Mouse (Mus musculus): ENCODE measurements around the gene 4931423N10Rik.
"Not testable (repeated sequence)": the region's sequence is repeated elsewhere in the genome, so short reads cannot be mapped to it uniquely, and the experiment has no call there.

4931423N10Rik gene

DNA sequence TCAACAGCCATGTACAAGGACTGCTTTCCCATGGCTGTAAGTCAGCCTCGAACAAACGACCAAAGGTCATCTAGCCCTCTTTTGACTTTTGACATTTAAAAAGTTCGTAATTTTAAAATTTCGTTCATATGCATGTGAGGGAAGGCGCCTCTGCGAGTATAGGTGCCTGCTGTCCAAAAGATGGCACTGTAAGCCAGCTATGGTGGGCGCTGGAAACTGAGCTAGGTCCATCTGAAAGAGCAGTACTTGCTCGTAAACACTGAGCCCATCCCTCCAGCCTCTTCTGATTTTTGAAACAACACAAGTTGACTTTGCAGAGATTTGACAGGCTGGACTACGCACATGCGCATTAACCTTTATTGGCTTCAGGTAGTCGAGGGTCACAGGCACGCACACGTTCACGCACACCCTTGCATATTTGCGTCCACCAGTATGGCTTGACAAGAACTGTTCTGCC lies at the start of gene 4931423N10Rik:
Gene 4931423N10Rik, plus strand, starts transcription at position 407 of the 457 bp plus-strand sequence.
- no peak for ATAC-seq (ENCODE audit: insufficient number of reproducible peaks, low FRiP score, low TSS enrichment)

DNA sequence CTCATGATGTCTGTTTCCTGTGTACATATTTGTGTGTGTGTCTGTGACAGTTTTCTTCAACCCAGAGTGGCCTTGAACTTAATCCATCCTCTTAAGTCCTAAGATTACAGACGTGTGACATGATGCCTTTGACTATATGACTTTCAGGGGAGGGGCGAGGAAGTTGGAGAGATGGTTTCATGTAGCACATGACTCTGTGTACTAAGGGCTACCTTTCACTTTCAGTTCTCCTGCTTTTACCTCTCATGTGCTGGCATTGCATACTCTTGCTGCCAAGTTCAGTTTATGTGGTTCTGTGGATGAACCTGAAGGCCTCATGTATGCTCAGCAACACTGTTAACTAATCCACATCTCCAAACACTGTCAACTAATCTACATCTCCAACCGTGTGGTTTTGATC lies 35.0 kb upstream of the 4931423N10Rik start:
- no peak for ATAC-seq (ENCODE audit: insufficient number of reproducible peaks, low FRiP score, low TSS enrichment)

GRCm38 (mm10) chr2:23194366-23194765 lies 12.9 kb upstream of the 4931423N10Rik start:
- no peak for ATAC-seq (ENCODE audit: insufficient number of reproducible peaks, low FRiP score, low TSS enrichment)

GRCm38 (mm10) chr2:23201034-23201433 lies 6.2 kb upstream of the 4931423N10Rik start:
- ATAC-seq (ENCODE audit: insufficient number of reproducible peaks, low FRiP score, low TSS enrichment): no peak

GRCm38 (mm10) chr2:23202900-23203670 lies 4.2 kb upstream of the 4931423N10Rik start:
- no peak for ATAC-seq (ENCODE audit: insufficient number of reproducible peaks, low FRiP score, low TSS enrichment)

- ATAC-seq (ENCODE audit: insufficient number of reproducible peaks, low FRiP score, low TSS enrichment): no peak
Observed at GRCm38 (mm10) chr2:23213661-23214060, 6.4 kb downstream of the 4931423N10Rik start.

DNA sequence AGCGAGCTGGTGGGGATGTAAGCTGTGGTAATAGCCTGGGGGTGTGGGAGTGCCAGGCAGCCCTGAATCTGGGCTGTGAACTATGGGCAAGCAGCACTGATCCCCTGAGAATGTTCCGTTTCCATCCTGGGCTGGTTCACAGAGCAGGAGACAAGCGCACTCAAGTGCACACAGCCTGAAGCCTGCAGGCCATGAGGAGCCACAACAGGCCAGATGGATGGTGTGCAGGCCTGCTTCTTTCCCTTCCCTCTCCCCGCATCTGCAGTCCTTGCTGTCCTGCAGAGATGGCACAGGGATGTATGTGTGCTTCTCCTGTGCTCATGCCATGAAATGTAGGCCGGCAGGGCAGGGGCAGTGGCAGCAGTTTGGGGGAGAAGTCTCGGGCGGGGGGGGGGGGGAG lies 17.9 kb downstream of the 4931423N10Rik start:
- no peak for ATAC-seq (ENCODE audit: insufficient number of reproducible peaks, low FRiP score, low TSS enrichment)

GRCm38 (mm10) chr2:23228463-23228862 lies 21.2 kb downstream of the 4931423N10Rik start:
- no peak for ATAC-seq (ENCODE audit: insufficient number of reproducible peaks, low FRiP score, low TSS enrichment)

- no peak for ATAC-seq (ENCODE audit: insufficient number of reproducible peaks, low FRiP score, low TSS enrichment)
Observed at GRCm38 (mm10) chr2:23234065-23234773, 26.9 kb downstream of the 4931423N10Rik start.

DNA sequence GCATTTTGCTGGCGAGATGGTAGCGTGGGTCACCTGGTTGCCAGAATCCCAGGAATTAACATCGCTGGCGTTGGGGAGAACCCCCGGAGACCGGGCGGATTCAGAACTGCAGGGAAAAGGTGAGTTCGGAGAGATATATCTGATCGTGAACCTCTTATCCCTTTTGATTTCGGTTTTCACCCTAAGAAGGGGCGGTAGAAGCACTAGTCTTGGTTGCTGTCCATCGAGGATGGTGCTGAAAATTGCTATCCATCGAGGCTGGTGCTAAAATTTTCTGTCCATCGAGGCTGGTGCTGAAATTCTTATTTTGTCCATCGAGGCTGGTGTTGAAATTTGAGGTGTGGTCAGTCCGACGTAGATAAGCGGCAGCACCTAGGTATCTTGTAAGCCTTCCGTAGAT lies 83.7 kb downstream of the 4931423N10Rik start:
- ATAC-seq (ENCODE audit: insufficient number of reproducible peaks, low FRiP score, low TSS enrichment): not testable (repeated sequence)

- ATAC-seq (ENCODE audit: insufficient number of reproducible peaks, low FRiP score, low TSS enrichment): no peak
Observed at GRCm38 (mm10) chr2:23314869-23315268, 107.6 kb downstream of the 4931423N10Rik start.
